8 mouse cellular contexts compared by ENCODE assay signal in the genomic region with DNA sequence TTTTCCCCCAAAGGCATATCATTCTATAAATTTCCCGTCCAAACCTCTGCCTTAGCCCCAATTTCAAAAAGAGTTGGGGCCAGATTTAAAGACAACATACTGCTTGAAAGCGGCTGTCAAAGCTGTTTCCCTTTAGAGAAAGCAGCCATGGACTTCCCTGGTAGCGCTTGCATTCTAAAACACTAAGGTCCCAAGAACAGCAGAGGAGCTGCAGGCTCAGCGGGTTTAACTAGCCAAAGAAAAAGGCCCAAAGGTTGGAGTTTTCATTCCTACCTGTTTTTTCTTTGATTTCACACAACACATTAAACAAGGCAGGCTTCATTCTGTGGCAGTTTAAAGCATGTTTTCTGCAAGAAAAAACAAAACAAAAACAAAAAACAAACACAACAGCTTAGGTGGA. TPM values are rescaled to one million over a fixed set of nuclear protein-coding genes. Genes with fewer than 3 reads are reported as not detected.
DNase-seq lines count a peak whose midpoint lies in the region; ATAC-seq and TF ChIP-seq lines count a peak whose summit lies in the region.

No protein-coding gene starts in this region.

- H3K36me3 ChIP-seq in heart, embryonic 11.5 days (ENCODE audit: control insufficient read depth, insufficient read depth, low read length): no peaks in the 10 kb centered on the region
- no peaks in the 10 kb centered on the region for H3K36me3 ChIP-seq in limb, embryonic 12.5 days
- H3K36me3 ChIP-seq in stomach, postnatal 0 days (ENCODE audit: control insufficient read depth, insufficient read depth, low read length): no peaks in the 10 kb centered on the region
- H3K36me3 ChIP-seq in thymus, adult 2 months (ENCODE audit: control insufficient read depth, insufficient read depth, low read length): no peaks in the 10 kb centered on the region

- no peaks in the 10 kb centered on the region for H3K9me3 ChIP-seq in heart, embryonic 11.5 days (replicated peaks; ENCODE audit: control insufficient read depth, low read length)
- H3K9me3 ChIP-seq in limb, embryonic 12.5 days: no peaks in the 10 kb centered on the region
- H3K9me3 ChIP-seq in stomach, postnatal 0 days (ENCODE audit: control insufficient read depth, low read length): no peaks in the 10 kb centered on the region

- peak overlapping the region; percentile 54 for H3K9ac ChIP-seq in heart, embryonic 11.5 days (ENCODE audit: low read depth, low read length)
- H3K9ac ChIP-seq in limb, embryonic 12.5 days (replicated peaks): peak overlapping the region; percentile 24; the same call in 1 of the 2 replicates
- peak overlapping the region; percentile 45; the same call in 1 of the 2 replicates for H3K9ac ChIP-seq in stomach, postnatal 0 days (ENCODE audit: low read length)

- TF ChIP-seq POLR2A in thymus, adult 2 months (IDR thresholded peaks at IDR 0.05; ENCODE audit: control insufficient read depth, extremely low read depth, insufficient read depth, low read length, poor library complexity): no peak

- peak overlapping the region; percentile 84 for H3K4me2 ChIP-seq in heart, embryonic 11.5 days
- peak overlapping the region; percentile 67 for H3K4me2 ChIP-seq in limb, embryonic 12.5 days
- H3K4me2 ChIP-seq in stomach, postnatal 0 days (replicated peaks; ENCODE audit: low read depth): peak overlapping the region; percentile 68

- TF ChIP-seq EP300 in stomach, postnatal 0 days (optimal IDR thresholded peaks at IDR 0.05): no peak

- no peak overlapping the region for H3K27ac ChIP-seq in heart, embryonic 11.5 days (ENCODE audit: low read depth, low read length)
- H3K27ac ChIP-seq in limb, embryonic 12.5 days: no peak overlapping the region
- peak overlapping the region; percentile 40; the same call in 1 of the 2 replicates for H3K27ac ChIP-seq in stomach, postnatal 0 days (replicated peaks)
- H3K27ac ChIP-seq in thymus, adult 2 months (ENCODE audit: control insufficient read depth, insufficient read depth, low read length): no peak overlapping the region

- H3K4me1 ChIP-seq in heart, embryonic 11.5 days (ENCODE audit: control insufficient read depth, insufficient read depth, low read length): peaks cover 44% of the 10 kb centered on the region
- H3K4me1 ChIP-seq in limb, embryonic 12.5 days (replicated peaks): peaks cover 60% of the 10 kb centered on the region
- 0 out of 2 replicates have a peak, but pooled peaks cover 4% of the 10 kb centered on the region for H3K4me1 ChIP-seq in stomach, postnatal 0 days (replicated peaks; ENCODE audit: control insufficient read depth, insufficient read depth)
- peaks cover 2% of the 10 kb centered on the region; the same call in 1 of the 2 replicates for H3K4me1 ChIP-seq in thymus, adult 2 months (replicated peaks; ENCODE audit: control insufficient read depth, insufficient read depth, low read length)

- no peak for DNase-seq in heart, postnatal 4 days
- peak; percentile 27 for DNase-seq in retina, postnatal 1 day
- DNase-seq in retina, embryonic 14.5 days (ENCODE audit: low spot score): no peak
- no peak for DNase-seq in stomach, postnatal 0 days (ENCODE audit: low spot score)
- no peak for DNase-seq in T-cell, adult 2 months (ENCODE audit: low spot score)
- DNase-seq in thymus, adult 2 months: no peak

- no peaks in the 10 kb centered on the region for H3K27me3 ChIP-seq in heart, embryonic 11.5 days (ENCODE audit: control insufficient read depth, insufficient read depth, low read length)
- H3K27me3 ChIP-seq in limb, embryonic 12.5 days: peaks cover 9% of the 10 kb centered on the region; the same call in 1 of the 2 replicates
- H3K27me3 ChIP-seq in stomach, postnatal 0 days (ENCODE audit: control insufficient read depth, insufficient read depth, low read length): no peaks in the 10 kb centered on the region
- H3K27me3 ChIP-seq in thymus, adult 2 months (ENCODE audit: control insufficient read depth, insufficient read depth, low read length): 0 out of 2 replicates have a peak, but pooled peaks cover 3% of the 10 kb centered on the region

- WGBS in heart, embryonic 11.5 days (ENCODE audit: insufficient replicate concordance): 17% methylated on average over 4 of the region's 4 CpGs
- WGBS in limb, embryonic 12.5 days: 7% methylated on average over 4 of the region's 4 CpGs
- 21% methylated on average over 4 of the region's 4 CpGs for WGBS in stomach, postnatal 0 days
- 81% methylated on average over 4 of the region's 4 CpGs for WGBS in thymus, adult 2 months

- no peak for TF ChIP-seq CTCF in stomach, postnatal 0 days (IDR thresholded peaks at IDR 0.05; ENCODE audit: low read depth)
- no peak for TF ChIP-seq CTCF in thymus, adult 2 months (IDR thresholded peaks at IDR 0.05; ENCODE audit: borderline replicate concordance, control insufficient read depth, extremely low read depth, insufficient read depth, low read length, poor library complexity)

- peak overlapping the region; percentile 72 for H3K4me3 ChIP-seq in heart, embryonic 11.5 days (ENCODE audit: low read depth, low read length)
- H3K4me3 ChIP-seq in limb, embryonic 12.5 days (replicated peaks): peak overlapping the region; percentile 80
- H3K4me3 ChIP-seq in stomach, postnatal 0 days (ENCODE audit: low read depth, low read length): peak overlapping the region; percentile 71
- H3K4me3 ChIP-seq in thymus, adult 2 months (ENCODE audit: control insufficient read depth, insufficient read depth, low read length): no peak overlapping the region

- no peak for ATAC-seq in heart, embryonic 11.5 days (replicated peaks; ENCODE audit: insufficient number of reproducible peaks, low FRiP score, low TSS enrichment)
- ATAC-seq in limb, embryonic 12.5 days (ENCODE audit: insufficient number of reproducible peaks, insufficient read depth, low FRiP score, low TSS enrichment, low read depth): no peak
- ATAC-seq in stomach, postnatal 0 days (ENCODE audit: low FRiP score, low TSS enrichment): no peak

RNA-seq across cellular contexts. Expression of gene Pbx1, which starts 4.5 kb away (rescaled TPM):
- polyA plus RNA-seq in heart, embryonic 11.5 days (2014; fragmentation: Nextera tagmentation; extraction: Ambion mirVana): 25.0 and 33.5 TPM in 2 replicates
- 100 to 1,000 TPM in 1 of 2 experiments, 10 to 100 TPM in 1; 90.6 to 101 TPM for total RNA-seq in heart, postnatal 4 days (2021)
- 30.9 and 32.9 TPM in 2 replicates for polyA plus RNA-seq in limb, embryonic 12.5 days (2016; fragmentation: Nextera tagmentation; extraction: Ambion mirVana)
- polyA plus RNA-seq in stomach, postnatal 0 days (2015; fragmentation: Nextera tagmentation; extraction: Ambion mirVana): 23.1 and 23.2 TPM in 2 replicates
- 9.4 and 13.0 TPM in 2 replicates for polyA plus RNA-seq in thymus, adult 2 months (2012; rRNA removed)
